Mouse (Mus musculus) naive thymus-derived CD4-positive, alpha-beta T cell, adult 5 months (primary cell): ENCODE data around the gene Psg29. TPM values are rescaled to one million over a fixed set of nuclear protein-coding genes. Genes with fewer than 3 reads are reported as not detected.

Source experiments
- polyA plus RNA-seq: library from polyadenylated mRNA; unstranded; fragments of 100-300 nt; shearing (Covaris generic); gene quantifications from one replicate; pipeline ENCODE4 v1.2.1, GENCODE M21; 2017

The Psg29 gene
- not detected for polyA plus RNA-seq

GRCm38 (mm10) chr7:17203177-17203576 is at the start of gene Psg29:
Psg29 (plus strand) TSS chr7:17203477.

Other genes with a start within 250 kb of the Psg29 start
- not detected for gene Pnmal1, start 243.8 kb upstream of the Psg29 start, polyA plus RNA-seq
- 1.2 TPM for gene Gm42372, start 220.4 kb upstream of the Psg29 start, polyA plus RNA-seq
- gene Ccdc8, start 210.8 kb upstream of the Psg29 start, polyA plus RNA-seq = 0.07 TPM
- 92.2 TPM for gene Ppp5c, start 175.6 kb upstream of the Psg29 start, polyA plus RNA-seq
- 0.27 TPM for gene Hif3a, start 141.1 kb upstream of the Psg29 start, polyA plus RNA-seq
- 0.39 TPM for gene Psg16, start 129.4 kb upstream of the Psg29 start, polyA plus RNA-seq
- gene Ceacam3, start 53.2 kb upstream of the Psg29 start, polyA plus RNA-seq = not detected